Mouse (Mus musculus): ENCODE results near the gene Vps54. TPM values are rescaled to one million over a fixed set of nuclear protein-coding genes. Genes with fewer than 3 reads are reported as not detected.

Vps54 gene
- polyA plus RNA-seq, 1 experiment = 98.5 TPM

DNA sequence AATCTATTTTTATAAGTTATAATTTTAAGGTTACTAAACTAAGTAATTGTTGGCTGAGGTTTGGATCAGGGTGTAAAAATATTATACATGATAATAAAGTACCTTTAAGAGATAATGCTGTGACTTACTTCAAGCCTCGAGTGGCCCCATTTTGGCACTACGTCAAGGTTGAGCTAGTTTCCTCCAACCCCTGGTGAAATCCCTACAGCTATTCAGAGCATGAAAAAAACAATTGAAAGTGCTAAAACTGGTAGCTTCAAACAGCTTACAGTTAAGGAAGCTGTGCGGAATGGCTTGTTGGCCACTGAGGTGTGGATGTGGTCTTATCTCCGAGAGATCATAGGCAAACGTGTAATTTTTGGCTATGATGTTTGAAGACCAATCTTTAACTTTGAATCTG is 56.4 kb downstream of the Vps54 start:
- Histone ChIP-seq H3K27me3 (ENCODE audit: control insufficient read depth, insufficient read depth, low read length, poor library complexity, severe bottlenecking) (no peaks in the 10 kb centered on the region), H3K4me3 (ENCODE audit: low read depth, low read length) (no peak overlapping the region), H3K9me3 (replicated peaks; ENCODE audit: control insufficient read depth, insufficient read depth, low read length, poor library complexity, severe bottlenecking) (no peaks in the 10 kb centered on the region), H3K27ac (ENCODE audit: insufficient read depth, low read length) (no peak overlapping the region), H3K9ac (ENCODE audit: low read depth, poor library complexity, severe bottlenecking) (no peak overlapping the region), H3K36me3 (ENCODE audit: control insufficient read depth, insufficient read depth, low read length, poor library complexity, severe bottlenecking) (peaks cover 6% of the 10 kb centered on the region), H3K4me1 (ENCODE audit: control insufficient read depth, insufficient read depth, low read length) (no peaks in the 10 kb centered on the region)
- no peak for TF ChIP-seq CTCF (IDR thresholded peaks at IDR 0.05; ENCODE audit: low read depth, low read length)
- no peak for TF ChIP-seq POLR2A (IDR thresholded peaks at IDR 0.05; ENCODE audit: insufficient read depth, low read length)
- TF ChIP-seq EP300 (IDR thresholded peaks at IDR 0.05; ENCODE audit: insufficient read depth, low read depth, low read length) = no peak

DNA sequence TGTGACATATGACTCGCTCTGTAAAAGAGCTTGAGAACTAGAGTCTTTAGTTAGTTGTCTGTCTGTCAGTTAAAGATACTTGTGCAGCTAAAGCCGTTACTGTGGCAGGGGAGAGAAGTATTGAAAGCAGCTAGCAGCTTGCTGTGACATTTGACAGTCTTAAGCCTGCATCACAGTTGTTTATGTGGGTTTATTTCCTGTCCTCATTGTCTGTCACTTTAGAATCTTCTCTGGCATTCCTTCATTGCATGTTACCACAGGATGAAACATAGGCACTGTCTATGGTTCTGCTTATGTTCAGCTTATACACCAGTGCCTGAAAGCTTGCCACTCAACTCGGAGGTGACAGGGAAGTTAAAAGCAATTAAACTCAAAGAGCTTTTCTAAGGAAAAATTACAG is 64.5 kb downstream of the Vps54 start:
- H3K4me3 ChIP-seq (ENCODE audit: low read depth, low read length) = no peak overlapping the region
- no peak overlapping the region for H3K9ac ChIP-seq (ENCODE audit: low read depth, poor library complexity, severe bottlenecking)
- TF ChIP-seq CTCF (IDR thresholded peaks at IDR 0.05; ENCODE audit: low read depth, low read length) (no peak), POLR2A (IDR thresholded peaks at IDR 0.05; ENCODE audit: insufficient read depth, low read length) (no peak), EP300 (IDR thresholded peaks at IDR 0.05; ENCODE audit: insufficient read depth, low read depth, low read length) (no peak)
- no peak overlapping the region for H3K27ac ChIP-seq (ENCODE audit: insufficient read depth, low read length)
- H3K27me3 ChIP-seq (ENCODE audit: control insufficient read depth, insufficient read depth, low read length, poor library complexity, severe bottlenecking) = no peaks in the 10 kb centered on the region
- peaks cover 26% of the 10 kb centered on the region for H3K36me3 ChIP-seq (ENCODE audit: control insufficient read depth, insufficient read depth, low read length, poor library complexity, severe bottlenecking)
- no peaks in the 10 kb centered on the region for H3K4me1 ChIP-seq (ENCODE audit: control insufficient read depth, insufficient read depth, low read length)
- H3K9me3 ChIP-seq (replicated peaks; ENCODE audit: control insufficient read depth, insufficient read depth, low read length, poor library complexity, severe bottlenecking) = no peaks in the 10 kb centered on the region

DNA sequence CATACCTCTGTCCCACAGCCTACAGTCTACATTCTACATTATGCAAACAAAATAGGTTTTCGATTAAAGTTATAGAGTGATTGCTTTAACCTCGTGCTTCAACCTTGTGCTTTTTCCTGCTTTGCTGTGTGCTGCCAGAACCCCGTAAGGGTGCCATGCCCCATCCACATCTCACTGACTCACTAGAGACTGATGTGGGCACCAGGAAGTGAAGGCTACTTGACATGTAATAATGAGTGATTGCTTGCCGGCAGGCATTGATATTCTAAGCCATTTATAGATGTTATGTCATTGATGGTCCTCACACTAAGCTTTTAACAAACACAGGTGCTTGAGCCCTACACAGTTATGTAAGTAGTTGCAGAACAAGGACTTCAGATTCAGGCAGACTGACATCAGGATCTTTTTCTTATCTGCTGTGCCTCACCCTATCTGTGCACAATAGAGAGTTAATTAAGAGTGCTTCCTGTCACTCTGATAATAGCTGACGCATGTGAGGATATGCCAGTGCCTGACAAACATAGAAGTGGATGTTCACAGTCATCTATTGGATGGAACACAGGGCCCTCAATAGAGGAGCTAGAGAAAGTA is 68.1 kb downstream of the Vps54 start:
- H3K27ac ChIP-seq (ENCODE audit: insufficient read depth, low read length) = no peak overlapping the region
- H3K4me1 ChIP-seq (ENCODE audit: control insufficient read depth, insufficient read depth, low read length) = no peaks in the 10 kb centered on the region
- H3K9ac ChIP-seq (ENCODE audit: low read depth, poor library complexity, severe bottlenecking) = no peak overlapping the region
- TF ChIP-seq CTCF (IDR thresholded peaks at IDR 0.05; ENCODE audit: low read depth, low read length) = no peak
- no peak for TF ChIP-seq EP300 (IDR thresholded peaks at IDR 0.05; ENCODE audit: insufficient read depth, low read depth, low read length)
- no peak for TF ChIP-seq POLR2A (IDR thresholded peaks at IDR 0.05; ENCODE audit: insufficient read depth, low read length)
- peaks cover 22% of the 10 kb centered on the region for H3K36me3 ChIP-seq (ENCODE audit: control insufficient read depth, insufficient read depth, low read length, poor library complexity, severe bottlenecking)
- no peaks in the 10 kb centered on the region for H3K27me3 ChIP-seq (ENCODE audit: control insufficient read depth, insufficient read depth, low read length, poor library complexity, severe bottlenecking)
- no peaks in the 10 kb centered on the region for H3K9me3 ChIP-seq (replicated peaks; ENCODE audit: control insufficient read depth, insufficient read depth, low read length, poor library complexity, severe bottlenecking)
- H3K4me3 ChIP-seq (ENCODE audit: low read depth, low read length) = no peak overlapping the region

DNA sequence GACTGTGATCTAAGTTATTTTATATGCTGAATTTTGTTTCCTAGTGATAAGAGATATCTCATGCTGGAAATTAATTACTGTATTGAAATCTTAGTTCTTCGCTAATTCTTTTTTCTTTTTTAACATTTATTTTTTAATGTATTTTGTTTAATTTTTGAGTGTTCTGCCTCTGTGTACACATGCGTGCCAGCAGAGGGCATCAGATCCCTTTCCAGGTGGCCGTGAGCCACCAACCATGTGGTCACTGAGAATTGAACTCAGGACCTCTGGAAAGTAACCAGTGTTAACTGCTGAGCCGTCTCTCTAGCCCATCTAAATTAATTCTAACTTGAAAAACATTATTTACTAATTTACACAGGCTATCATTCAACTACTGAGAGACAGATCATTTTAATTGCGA is 69.0 kb downstream of the Vps54 start:
- no peaks in the 10 kb centered on the region for H3K9me3 ChIP-seq (replicated peaks; ENCODE audit: control insufficient read depth, insufficient read depth, low read length, poor library complexity, severe bottlenecking)
- TF ChIP-seq CTCF (IDR thresholded peaks at IDR 0.05; ENCODE audit: low read depth, low read length) (peak; percentile 67), EP300 (IDR thresholded peaks at IDR 0.05; ENCODE audit: insufficient read depth, low read depth, low read length) (no peak)
- no peak overlapping the region for H3K4me3 ChIP-seq (ENCODE audit: low read depth, low read length)
- no peaks in the 10 kb centered on the region for H3K4me1 ChIP-seq (ENCODE audit: control insufficient read depth, insufficient read depth, low read length)
- H3K27ac ChIP-seq (ENCODE audit: insufficient read depth, low read length) = no peak overlapping the region
- H3K27me3 ChIP-seq (ENCODE audit: control insufficient read depth, insufficient read depth, low read length, poor library complexity, severe bottlenecking) = no peaks in the 10 kb centered on the region
- H3K9ac ChIP-seq (ENCODE audit: low read depth, poor library complexity, severe bottlenecking) = no peak overlapping the region
- peaks cover 26% of the 10 kb centered on the region for H3K36me3 ChIP-seq (ENCODE audit: control insufficient read depth, insufficient read depth, low read length, poor library complexity, severe bottlenecking)

DNA sequence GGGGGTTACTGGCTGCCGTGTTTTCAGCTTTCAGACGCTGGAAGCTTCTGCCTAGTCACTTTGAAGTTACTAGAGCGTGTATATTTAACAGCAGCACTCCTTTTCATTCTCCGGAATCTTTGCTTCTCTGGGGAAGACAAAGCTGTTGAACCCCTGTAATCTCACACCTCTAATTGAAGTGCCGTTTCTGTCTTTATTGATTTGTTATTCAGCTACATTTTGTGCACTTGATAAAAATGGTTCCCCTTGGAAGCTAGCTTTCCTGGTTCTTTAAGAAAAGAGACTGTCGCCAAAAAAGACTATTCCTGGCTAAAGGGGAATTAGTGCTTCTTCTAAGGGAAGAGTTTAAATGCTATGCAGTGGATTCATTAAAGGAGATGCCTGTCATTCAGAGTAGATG is 70.4 kb downstream of the Vps54 start:
- Histone ChIP-seq H3K9me3 (replicated peaks; ENCODE audit: control insufficient read depth, insufficient read depth, low read length, poor library complexity, severe bottlenecking) (no peaks in the 10 kb centered on the region), H3K27ac (ENCODE audit: insufficient read depth, low read length) (no peak overlapping the region), H3K4me1 (ENCODE audit: control insufficient read depth, insufficient read depth, low read length) (no peaks in the 10 kb centered on the region), H3K27me3 (ENCODE audit: control insufficient read depth, insufficient read depth, low read length, poor library complexity, severe bottlenecking) (no peaks in the 10 kb centered on the region), H3K4me3 (ENCODE audit: low read depth, low read length) (no peak overlapping the region), H3K36me3 (ENCODE audit: control insufficient read depth, insufficient read depth, low read length, poor library complexity, severe bottlenecking) (peaks cover 23% of the 10 kb centered on the region), H3K9ac (ENCODE audit: low read depth, poor library complexity, severe bottlenecking) (no peak overlapping the region)
- no peak for TF ChIP-seq EP300 (IDR thresholded peaks at IDR 0.05; ENCODE audit: insufficient read depth, low read depth, low read length)
- no peak for TF ChIP-seq CTCF (IDR thresholded peaks at IDR 0.05; ENCODE audit: low read depth, low read length)
- TF ChIP-seq POLR2A (IDR thresholded peaks at IDR 0.05; ENCODE audit: insufficient read depth, low read length) = no peak

DNA sequence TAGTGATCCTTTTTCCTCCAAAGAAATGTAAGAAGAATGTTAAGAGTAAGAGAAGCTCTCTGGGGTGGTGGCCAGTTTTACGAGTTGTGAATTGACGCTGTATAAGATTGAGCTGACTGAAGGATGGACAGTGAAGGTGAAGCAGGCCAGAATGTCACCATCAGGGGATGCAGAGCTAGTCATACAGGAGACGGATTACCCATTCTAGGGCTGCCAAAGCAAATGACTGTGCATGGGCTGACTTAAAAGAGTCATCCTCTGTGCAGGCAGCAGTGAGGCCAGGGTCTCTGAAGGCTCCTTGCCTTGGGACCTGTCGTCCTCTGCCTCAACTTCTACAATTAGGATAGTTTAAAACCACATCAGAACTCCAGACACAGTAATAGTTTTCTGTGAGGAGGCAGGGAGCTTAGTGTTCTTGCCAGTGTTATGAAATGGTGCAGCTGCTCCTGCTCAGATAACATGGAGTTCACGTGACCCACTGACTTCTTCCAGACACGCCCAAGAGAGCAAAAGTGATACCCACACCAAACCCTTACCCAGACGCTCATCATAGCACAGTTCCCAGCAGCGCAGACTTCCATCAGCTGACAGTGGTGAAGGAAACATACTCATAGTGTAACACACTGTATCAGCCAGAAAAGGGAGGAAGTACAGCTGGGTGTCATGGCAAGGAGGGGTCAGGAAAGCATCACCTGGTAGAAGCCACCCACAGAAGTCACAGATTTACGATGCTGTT is 75.0 kb downstream of the Vps54 start:
- Histone ChIP-seq H3K9me3 (replicated peaks; ENCODE audit: control insufficient read depth, insufficient read depth, low read length, poor library complexity, severe bottlenecking) (no peaks in the 10 kb centered on the region), H3K4me1 (ENCODE audit: control insufficient read depth, insufficient read depth, low read length) (no peaks in the 10 kb centered on the region), H3K27ac (ENCODE audit: insufficient read depth, low read length) (no peak overlapping the region), H3K4me3 (ENCODE audit: low read depth, low read length) (no peak overlapping the region), H3K36me3 (ENCODE audit: control insufficient read depth, insufficient read depth, low read length, poor library complexity, severe bottlenecking) (peaks cover 20% of the 10 kb centered on the region), H3K27me3 (ENCODE audit: control insufficient read depth, insufficient read depth, low read length, poor library complexity, severe bottlenecking) (no peaks in the 10 kb centered on the region), H3K9ac (ENCODE audit: low read depth, poor library complexity, severe bottlenecking) (no peak overlapping the region)
- TF ChIP-seq CTCF (IDR thresholded peaks at IDR 0.05; ENCODE audit: low read depth, low read length) = no peak
- TF ChIP-seq POLR2A (IDR thresholded peaks at IDR 0.05; ENCODE audit: insufficient read depth, low read length) = no peak
- TF ChIP-seq EP300 (IDR thresholded peaks at IDR 0.05; ENCODE audit: insufficient read depth, low read depth, low read length) = no peak
